Mouse (Mus musculus) heart, postnatal 36 days (tissue): ENCODE results near the gene Ptprb. TPM values are rescaled to one million over a fixed set of nuclear protein-coding genes. Genes with fewer than 3 reads are reported as not detected.
A peak's percentile ranks its signal among the peaks of the same experiment; 100 is the strongest.

Experiments
- DNase-seq, 2 experiments: peaks; one replicate each; pipeline ENCODE4 v3.0.0; 2021 to 2022
- intact Hi-C: fragments of 180-260 bp; cut with DNase I; formaldehyde crosslinking; loops from one replicate; pipeline ENCODE4 v1.15.1; 2025
- total RNA-seq, 2 experiments: library from RNA; stranded (reverse); gene quantifications; 2 replicates each; pipeline ENCODE4 v1.2.3; 2021

Gene Ptprb
- 10 to 100 TPM; 71.9 to 83.3 TPM for total RNA-seq

DNA sequence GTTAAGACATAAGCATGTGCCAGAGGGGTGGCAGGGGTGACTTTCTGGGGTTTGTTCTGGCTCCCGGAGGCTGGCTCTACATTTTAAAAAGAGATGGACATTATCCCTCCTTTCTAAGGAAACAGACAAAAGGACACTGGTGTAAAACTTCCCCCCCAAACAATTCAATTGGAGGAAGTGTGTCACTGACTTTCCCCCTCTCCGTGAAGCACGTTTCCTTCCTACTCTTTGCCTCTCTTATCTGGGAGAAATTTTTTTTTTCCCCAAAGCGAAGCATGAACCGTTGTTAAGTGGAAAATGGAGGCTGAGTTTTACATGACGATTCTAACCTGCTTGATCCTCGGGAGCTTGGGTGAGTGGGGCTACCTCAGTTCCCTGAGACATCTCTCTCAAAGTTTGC, at the start of gene Ptprb:
Gene Ptprb, plus strand, starts transcription at position 244 of the 400 bp plus-strand sequence.
- intact Hi-C loops = no loop called here
- DNase-seq = no peak

DNA sequence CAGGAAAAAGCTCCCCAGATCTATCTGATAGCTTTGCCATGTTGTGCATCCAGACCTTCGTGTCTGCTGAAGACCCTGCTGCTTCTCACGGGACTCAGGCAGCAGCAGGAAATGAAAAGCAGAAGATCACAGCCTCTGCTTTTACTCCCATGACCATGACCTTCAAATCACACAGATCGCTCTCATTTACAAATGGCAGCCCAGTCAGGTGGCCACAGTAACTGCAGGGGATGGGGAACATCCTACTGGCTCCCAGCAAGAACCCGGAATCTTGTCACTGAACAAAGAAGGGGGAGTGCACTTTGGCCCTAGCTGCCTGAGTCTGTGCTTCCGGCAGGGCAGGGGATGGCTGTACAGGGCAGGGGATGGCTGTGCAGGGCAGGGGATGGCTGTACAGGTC, 40.0 kb upstream of the Ptprb start:
- intact Hi-C loops = no loop called here
- no peak for DNase-seq

DNA sequence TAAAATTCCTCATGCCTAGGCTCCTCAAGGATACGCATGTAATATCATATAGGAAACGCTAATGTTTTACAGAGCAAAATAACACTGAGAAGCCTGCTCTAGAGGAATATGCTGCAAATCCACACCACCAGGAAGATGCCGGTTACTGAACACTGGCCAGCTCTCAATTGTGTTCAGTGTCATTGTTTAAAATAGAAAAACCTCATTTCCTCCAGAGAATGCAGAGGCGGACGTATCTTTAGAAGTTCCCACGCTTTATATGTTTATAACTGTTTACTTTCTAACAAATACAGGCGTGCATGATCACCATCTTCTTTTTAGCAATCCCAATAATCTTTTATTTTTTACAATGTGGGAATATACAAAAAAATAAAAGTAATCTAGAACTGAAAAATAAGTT, 33.1 kb upstream of the Ptprb start:
- intact Hi-C loops = no loop called here
- DNase-seq = no peak

DNA sequence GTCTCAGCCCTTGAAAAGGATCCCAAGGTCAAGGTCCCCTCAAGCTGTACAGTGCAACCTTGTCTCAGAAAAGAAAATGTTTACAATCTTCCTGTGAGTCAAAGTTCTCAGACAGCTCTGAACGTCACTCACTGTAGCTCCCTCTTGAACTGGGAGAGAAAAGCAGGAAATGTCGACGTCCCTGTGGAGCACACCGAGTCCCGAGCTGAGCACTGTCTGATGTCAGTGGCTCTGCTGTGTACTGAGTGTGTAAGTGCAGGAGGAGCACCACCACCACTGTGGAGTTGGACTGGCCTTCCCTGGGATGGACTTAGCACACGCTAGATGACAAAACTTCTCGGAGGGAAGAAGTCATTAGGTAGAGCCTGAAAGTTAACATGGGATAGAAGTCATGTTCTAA, 31.9 kb upstream of the Ptprb start:
- DNase-seq = no peak
- intact Hi-C loops = no loop called here

DNA sequence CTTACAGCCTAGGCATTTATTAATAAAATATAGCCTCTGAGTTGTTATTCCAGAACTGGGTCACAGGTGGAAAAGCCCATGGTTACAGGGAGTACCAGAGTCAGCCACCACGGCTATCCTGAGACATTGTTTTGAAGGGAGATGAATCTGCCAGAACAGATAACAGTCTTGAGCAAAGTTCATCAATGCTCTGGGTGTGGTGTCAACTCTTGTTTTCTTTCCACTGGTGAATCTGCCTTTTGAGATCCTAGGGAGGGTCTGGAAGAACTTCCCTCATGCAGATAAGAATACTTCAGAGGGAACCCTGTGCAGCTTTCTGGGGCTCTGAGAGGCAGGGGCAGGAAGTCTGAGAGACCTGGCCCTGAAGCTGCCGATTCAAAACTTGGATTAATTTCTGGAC, 29.7 kb upstream of the Ptprb start:
- DNase-seq = no peak
- intact Hi-C loops = no loop called here

DNA sequence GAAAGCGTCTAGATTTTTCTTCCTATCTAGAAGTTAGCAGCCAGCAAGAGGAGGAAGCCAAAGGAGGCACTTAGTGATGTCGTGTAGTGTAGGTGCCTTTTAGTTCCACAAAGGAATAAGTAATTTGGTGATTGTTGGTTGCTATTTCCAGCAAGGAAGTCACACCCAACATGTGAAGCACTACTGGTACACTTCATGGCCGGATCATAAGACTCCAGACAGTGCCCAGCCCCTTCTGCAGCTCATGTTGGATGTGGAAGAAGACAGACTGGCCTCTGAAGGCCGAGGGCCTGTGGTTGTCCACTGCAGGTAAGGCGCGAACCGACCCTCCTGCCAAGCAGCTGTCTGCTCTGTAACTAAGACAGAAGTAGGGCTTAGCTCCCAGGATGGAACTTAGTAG, 22.7 kb upstream of the Ptprb start:
- intact Hi-C loops = loop anchor here (5.0 kb wide), 1 partner anchor 45 kb away; no protein-coding TSS in a partner anchor
- DNase-seq = peak in 1 of 2 experiments; percentile 24

DNA sequence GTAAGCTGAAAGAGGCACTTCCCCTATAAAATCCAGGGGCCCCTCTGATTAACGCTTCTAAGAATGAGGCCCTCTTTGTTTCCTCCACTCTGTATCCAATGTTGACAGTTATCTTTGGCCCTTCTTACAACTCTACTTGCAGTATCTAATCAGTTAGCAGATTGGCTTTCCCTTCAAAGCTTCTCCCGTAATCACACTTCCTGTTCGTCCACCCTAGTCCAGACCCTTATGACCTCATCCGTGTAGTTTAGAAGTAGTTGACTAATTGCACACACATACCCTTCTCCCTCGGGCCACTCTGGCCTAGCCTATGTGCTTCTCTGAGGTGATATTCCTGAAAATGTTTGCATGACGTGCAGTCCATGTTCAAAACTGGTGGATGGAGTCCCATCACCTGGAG, 21.4 kb upstream of the Ptprb start:
- intact Hi-C loops = loop anchor here (5.0 kb wide), 1 partner anchor 47 kb away; no protein-coding TSS in a partner anchor
- no peak for DNase-seq

DNA sequence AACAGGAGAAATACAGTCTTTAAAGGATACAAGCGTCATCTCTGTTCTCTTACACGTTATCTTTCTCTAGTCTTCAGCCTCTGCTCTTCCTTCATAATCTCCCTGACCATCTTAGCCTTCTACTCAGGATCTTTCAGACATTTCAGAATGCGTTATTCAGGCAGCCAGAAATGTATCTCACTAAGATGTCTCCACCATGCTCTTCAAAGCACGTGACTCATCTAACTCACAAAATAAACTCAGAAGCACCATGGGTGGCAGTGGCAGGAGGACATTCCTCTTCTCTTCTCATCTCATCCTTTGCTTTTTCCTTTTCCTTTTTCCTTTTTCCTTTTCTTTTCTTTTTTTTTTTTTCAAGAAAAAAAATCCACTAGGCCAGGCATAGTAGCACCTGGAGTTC, 16.0 kb upstream of the Ptprb start:
- no peak for DNase-seq
- intact Hi-C loops = no loop called here

DNA sequence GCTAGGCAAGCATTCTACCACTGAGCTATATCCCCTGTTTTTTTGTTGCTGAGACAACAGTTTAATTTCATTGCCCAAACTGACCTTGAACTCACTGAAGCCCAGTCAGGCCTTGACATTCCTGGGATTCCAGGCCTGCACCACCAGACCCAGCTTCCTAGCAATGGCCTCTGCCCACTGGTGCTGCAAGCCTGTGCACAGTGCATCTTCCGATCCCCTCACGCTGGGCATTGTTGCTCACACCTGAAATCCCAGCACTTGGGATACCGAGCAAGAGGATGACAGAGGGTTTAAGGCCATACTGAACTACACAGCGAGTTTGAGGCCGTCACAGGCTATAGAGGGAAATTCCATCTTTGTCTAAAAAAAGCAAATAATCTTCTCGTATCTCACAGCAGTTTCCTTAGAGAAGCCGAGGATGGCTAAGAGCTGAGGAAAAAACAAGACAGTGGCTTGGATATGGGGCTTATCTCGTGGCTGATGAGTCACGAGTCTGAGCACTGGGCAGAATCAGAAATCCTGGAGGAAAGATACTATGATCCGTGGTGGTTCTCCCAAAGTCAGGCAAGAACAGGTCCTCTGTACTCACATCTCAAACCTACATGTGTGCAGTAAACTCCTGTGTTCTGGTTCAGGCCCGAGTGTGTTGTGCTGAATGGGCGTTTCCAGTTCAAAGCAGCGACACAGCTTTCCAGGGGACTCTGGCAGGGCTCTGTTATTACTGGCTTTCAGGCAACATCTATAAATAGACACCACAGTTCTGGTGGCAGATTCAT, 14.5 kb upstream of the Ptprb start:
- DNase-seq = peak; percentile 64 to 69
- intact Hi-C loops = no loop called here

DNA sequence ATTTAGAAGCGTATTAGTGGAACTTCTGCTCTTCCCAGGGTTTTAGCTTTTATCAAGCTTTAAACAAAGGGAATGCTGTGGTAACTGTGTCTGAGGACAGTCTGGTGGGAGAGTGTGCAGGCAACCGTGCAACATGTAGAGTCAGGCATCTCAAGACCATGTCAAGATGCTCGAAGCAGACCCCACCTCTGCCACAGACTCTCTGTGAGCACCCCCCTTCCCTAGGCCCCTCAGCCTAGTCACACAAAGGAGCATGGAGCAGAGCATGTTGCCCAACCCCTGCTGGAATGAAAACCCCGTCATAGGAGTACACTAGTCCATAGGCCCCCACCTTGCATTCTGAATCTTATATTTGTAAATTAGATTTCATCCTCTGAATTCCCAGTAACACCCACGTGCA, 13.8 kb upstream of the Ptprb start:
- intact Hi-C loops = no loop called here
- DNase-seq = no peak

DNA sequence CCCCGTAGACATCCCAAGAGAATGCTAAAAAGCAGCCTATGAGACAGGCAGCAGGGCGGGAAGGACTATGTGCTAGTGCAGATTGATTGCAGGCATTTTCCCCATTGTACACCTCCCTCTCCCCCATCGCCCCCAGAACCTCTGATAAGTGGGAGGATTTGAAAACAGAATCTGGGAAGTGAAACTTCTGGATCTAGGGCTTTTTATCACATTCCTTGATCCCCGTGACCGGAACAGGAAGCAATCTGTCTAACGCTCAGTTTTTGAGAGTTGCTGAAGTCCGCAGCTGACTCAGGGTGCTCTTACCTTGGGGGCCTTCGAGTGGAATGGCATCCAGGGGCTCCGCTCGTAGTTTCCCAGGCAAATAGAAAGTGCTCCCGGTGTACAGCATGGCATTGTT, 10.8 kb upstream of the Ptprb start:
- intact Hi-C loops = no loop called here
- no peak for DNase-seq

DNA sequence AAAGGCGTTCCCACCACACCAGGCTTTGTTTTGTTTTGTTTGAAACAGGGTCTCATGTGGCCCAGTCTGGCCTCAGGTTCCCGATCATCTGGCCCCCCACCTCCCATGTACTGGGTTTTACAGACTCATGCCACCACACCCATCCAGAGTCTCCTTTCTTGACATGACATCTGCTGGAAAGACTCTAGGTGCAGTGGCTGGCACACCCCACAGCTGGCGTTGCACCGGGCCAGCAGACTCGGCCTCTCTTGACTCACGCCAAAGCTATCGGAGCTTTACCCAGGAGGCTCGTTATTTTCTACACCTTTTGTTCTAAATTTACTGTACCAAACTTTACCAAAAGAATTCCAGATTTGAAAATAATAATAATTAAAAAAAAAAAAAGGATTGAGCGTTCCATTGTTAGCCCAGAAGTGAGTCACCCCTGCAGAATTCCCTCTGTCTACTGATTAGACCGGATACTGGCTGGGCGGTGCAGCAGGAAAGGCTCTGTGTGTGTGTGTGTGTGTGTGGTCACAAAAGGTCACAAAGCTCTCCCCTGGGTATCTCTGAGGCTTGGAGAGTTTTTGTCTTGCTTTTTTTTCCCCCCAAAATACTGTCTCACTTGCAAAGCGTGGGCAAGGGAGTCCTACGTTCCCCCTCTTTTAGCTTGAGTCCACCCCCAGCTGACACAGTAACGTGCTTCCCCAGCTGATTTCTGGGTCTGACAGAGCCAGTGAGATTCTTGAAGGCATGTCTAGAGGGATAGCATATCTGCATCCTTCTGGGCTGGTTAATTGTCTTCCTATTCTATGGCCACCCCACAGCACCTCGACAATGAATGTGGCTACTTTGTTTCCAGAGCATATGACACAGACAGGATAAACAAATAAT, 8.5 kb upstream of the Ptprb start:
- intact Hi-C loops = loop anchor here (1.0 to 2.0 kb wide), 3 partner anchors 22 to 60 kb away; no protein-coding TSS in a partner anchor
- peak; percentile 71 to 73 for DNase-seq

DNA sequence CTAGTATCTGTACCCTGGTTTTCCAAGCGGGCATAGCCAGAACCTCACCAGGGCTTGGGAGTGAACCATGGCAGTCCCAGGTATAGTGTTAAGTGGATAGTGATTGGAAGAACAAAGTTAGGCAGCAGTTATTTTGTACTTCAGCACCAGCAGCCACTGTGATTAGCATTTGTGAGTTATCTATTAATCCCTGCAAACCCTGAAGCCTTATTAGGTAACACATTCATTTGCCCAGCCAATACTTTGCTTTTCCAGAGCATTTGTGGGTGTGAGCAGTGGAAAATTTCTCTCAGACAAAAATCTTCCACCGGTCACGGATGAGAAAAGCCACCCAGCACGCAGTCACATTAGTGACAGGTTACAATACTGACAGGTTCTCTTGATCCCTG, 7.9 kb upstream of the Ptprb start:
- no peak for DNase-seq
- intact Hi-C loops = loop anchor here (2.0 kb wide), 2 partner anchors 21 to 33 kb away; no protein-coding TSS in a partner anchor

DNA sequence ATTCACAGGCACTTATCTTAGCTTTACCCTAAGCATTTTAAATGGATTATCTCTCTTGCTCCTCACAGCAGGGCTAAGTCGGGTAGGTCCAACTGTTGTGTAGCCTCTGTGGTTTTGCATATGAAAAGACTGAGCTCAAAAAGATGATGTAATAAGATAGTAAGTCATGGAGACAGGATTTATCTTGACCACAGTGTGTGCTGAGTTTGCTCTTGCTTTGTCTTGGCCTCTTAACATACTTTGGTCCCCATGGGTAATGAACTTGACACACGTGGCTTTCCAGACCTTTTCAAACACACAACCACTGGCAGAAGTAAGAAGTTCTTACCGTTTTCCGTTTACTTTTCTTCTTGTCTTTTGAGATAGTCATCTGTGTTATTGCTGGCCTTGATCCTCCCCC, 7.0 kb upstream of the Ptprb start:
- no peak for DNase-seq
- intact Hi-C loops = no loop called here

DNA sequence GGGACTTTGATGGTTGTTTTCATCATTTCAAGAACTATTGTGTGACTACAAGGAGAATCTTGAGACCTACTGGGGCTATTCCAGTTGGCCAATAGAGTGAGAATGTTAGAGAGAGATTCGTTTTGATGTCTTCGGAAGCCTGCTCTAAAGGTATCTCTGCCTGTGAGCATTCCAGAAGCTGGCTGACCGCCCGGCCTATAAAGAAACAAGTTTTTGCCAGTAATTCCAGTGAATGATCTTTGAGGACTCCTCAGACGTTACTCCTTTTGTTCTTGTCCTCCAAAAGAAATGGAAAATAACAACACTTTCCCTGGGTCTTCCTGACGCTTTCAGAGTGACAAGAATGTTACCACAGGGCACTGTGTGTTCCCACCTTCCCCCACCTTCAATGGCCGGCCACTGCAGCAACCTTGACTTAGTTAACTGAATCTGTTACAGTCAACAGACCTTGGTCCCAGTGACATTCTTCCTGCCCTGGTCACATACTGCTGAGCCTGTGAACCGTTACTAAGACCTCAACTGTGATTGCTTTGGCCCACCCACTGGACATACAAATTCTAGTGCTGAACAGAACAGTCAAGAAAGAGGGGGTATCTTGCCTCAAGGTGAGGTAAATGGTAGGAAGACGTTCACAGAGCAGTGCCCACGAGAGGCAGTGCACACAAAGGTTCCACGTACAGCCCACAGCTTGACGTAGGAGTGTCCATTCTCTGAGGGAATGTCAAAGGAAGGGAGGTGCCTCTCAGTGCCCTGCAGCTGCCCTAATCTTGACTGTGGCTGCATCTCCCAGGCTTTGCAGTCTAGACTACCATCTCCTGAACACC, 4.5 kb upstream of the Ptprb start:
- intact Hi-C loops = loop anchor here (5.0 kb wide), 1 partner anchor 46 kb away; no protein-coding TSS in a partner anchor
- no peak for DNase-seq

DNA sequence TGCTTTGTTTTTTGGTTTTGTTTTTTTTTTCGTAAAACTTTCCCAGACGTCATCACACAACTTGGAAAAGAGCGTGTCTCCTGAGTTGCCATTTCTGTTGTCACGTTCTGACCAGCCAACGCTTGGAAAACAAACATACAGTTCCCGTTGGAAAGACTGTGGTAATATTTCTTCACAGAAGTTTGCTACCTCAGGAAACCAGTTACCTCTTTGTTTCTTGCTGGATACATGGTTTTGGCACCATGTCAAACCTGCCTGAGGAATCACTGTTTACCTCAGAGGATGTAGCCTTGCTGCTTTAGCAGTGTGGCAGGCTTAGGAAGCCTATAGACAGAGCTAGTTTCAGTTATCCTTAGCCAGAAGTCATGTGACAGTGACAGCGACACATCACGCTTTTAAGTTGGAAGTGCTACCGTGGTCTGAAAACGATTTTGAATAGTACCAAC, 3.8 kb upstream of the Ptprb start:
- intact Hi-C loops = loop anchor here (5.0 kb wide), 1 partner anchor 46 kb away; no protein-coding TSS in a partner anchor
- DNase-seq = no peak

DNA sequence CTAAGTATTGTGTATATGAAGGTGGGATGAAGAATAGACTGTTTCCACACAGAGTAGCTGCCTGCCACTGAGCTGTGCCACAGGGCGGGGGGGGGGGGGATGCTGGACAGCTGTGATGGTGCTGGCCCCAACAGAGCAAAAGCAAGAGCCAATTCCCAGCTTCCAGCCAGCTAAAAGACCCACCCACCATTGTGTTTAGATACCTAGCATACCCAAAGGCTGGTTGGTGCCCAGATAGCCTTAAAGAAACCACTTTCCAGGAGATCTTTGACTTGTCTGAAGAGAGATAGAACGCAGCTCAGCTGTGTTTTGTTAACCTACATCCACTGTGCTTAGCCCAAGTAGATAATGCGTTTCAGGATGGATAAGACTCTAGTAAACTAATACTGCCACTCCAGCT, 3.2 kb upstream of the Ptprb start:
- DNase-seq = no peak
- intact Hi-C loops = loop anchor here (5.0 kb wide), 1 partner anchor 45 kb away; no protein-coding TSS in a partner anchor

DNA sequence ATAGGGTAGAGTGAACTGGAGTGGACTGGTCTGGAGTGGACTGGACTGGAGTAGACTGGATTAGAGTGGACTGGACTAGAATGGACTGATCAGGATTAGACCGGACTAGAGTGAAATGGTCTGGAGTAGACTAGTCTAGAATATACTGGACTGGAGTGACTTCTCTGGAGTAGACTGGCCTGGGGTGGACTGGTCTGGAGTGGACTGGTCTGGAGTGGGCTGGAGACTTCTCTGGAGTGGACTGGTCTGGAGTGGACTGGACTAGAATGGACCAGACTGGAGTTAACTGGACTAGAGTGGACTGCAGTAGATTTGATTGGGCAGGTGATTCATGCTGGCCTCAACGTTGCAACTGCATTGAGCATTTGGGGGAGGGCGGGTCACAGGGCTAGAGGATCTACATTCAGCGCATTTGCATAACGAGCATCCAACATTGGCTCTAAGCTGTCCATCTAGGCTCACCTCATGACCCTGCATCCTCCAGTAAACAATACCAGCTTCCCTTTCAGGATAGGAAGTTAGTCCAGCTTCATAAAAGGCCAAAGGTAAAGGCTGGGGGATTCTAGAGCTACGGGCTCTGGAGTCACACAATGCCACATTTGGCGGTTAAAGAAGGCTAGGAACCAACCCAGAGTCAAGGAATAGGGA, 11.5 kb downstream of the Ptprb start:
- intact Hi-C loops = no loop called here

DNA sequence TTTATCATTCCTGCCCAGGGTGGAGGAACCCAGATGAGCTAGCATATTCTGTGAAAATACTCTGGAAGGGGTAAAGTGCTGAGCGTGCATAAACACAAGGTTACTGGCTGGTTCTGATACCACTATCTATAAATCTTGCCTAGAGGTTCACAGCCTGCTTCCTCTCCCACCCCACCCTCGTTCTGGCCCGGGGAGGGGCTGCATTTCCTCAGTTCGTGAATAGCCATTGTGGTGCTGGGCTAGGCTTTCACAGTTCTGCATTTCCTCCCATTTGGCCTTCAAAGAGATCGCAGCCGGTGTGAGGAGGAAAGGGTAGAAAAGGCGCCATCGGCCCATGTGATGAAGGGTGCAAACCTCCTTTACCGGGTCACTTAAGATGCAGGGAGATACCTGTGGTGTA, 12.8 kb downstream of the Ptprb start:
- DNase-seq = no peak
- intact Hi-C loops = loop anchor here (1.0 to 2.0 kb wide), 2 partner anchors 13 to 21 kb away; no protein-coding TSS in a partner anchor

More for the DNA sequence above, 11.5 kb downstream of the Ptprb start:
- DNase-seq = no peak

DNA sequence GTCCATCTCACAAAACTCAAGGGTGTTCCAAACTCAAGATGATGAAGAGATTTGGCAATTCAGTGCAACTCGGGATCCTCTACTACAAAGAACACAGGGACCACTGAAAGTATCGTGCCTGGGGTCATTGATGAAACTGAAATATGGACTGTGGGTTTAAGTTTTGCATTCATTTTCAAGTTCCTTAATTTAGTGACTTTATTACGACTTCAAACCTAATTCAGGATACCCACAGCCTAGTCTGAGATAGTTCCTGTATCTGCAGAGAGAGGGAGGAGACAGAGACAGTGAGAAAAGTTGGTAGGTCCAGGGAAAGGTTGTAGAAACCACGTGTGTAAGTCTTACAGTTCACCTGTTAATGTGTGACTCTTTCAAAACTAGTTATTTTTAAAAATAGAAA, 15.2 kb downstream of the Ptprb start:
- DNase-seq = no peak
- intact Hi-C loops = no loop called here
